ENCODE assay signal across 8 mouse cellular contexts in the genomic region with DNA sequence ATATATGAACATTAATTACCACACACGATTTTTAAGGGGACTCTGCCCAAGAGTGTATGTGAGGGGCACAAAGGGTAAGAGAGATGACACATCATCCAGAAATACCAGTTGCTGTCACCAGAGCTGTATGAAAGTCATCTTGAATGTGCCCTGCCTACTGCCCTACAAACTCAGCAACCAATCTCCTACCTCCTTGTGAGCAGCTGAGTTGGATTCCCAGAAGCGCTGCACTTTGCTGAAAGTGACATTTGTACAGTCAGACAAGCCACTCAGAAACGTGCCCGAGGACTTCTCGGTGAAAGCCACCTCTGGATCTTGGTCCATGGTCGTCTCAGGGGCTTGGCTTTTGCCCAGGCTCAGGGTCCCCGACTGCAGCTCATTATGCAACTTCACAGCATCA. TPM values are rescaled to one million over a fixed set of nuclear protein-coding genes. Genes with fewer than 3 reads are reported as not detected.
DNase-seq lines count a peak whose midpoint lies in the region; ATAC-seq and TF ChIP-seq lines count a peak whose summit lies in the region.

No protein-coding gene starts in this region.

- TF ChIP-seq EP300 in liver, embryonic 14.5 days (IDR thresholded peaks at IDR 0.05; ENCODE audit: low read depth): no peak

- peak overlapping the region; percentile 57; the same call in 1 of the 2 replicates for H3K9ac ChIP-seq in forebrain, embryonic 16.5 days (replicated peaks; ENCODE audit: low read depth, low read length)
- H3K9ac ChIP-seq in liver, embryonic 14.5 days (replicated peaks): peak overlapping the region; percentile 63

- 55% methylated on average over 7 of the region's 7 CpGs for WGBS in forebrain, embryonic 16.5 days
- 17% methylated on average over 7 of the region's 7 CpGs for WGBS in liver, embryonic 14.5 days (ENCODE audit: insufficient replicate concordance)

- H3K4me1 ChIP-seq in forebrain, embryonic 16.5 days (replicated peaks; ENCODE audit: control insufficient read depth, insufficient read depth, low read length): peaks cover 13% of the 10 kb centered on the region
- H3K4me1 ChIP-seq in liver, embryonic 14.5 days (replicated peaks; ENCODE audit: control insufficient read depth in 2 of 2, insufficient read depth in 2 of 2, low read length in 1 of 2): peaks cover 5 to 15% of the 10 kb centered on the region in 2 experiments; a peak in 3 of 4 replicates

- H3K27me3 ChIP-seq in forebrain, embryonic 16.5 days (replicated peaks; ENCODE audit: control insufficient read depth, insufficient read depth, low read length): no peaks in the 10 kb centered on the region
- H3K27me3 ChIP-seq in liver, embryonic 14.5 days (ENCODE audit: control insufficient read depth, insufficient read depth, low read length): no peaks in the 10 kb centered on the region

- DNase-seq in adrenal gland, postnatal 14 days: peak; percentile 22
- DNase-seq in adrenal gland, postnatal 25 days: no peak
- DNase-seq in CD4-positive helper T cell, adult 2 months (ENCODE audit: low read depth, low spot score): peak; percentile 21
- peak in 1 of 3 experiments; percentile 53 for DNase-seq in liver, embryonic 14.5 days (ENCODE audit: low read depth in 3 of 3, low spot score in 3 of 3)
- DNase-seq in layer of hippocampus, postnatal 36 days: no peak
- DNase-seq in layer of hippocampus, postnatal 14 days (ENCODE audit: low spot score in 2 of 2): no peak
- no peak for DNase-seq in thymus, postnatal 14 days

- ATAC-seq in forebrain, embryonic 16.5 days: no peak
- no peak for ATAC-seq in liver, embryonic 14.5 days (ENCODE audit: insufficient read depth)

- no peak for TF ChIP-seq CTCF in liver, embryonic 14.5 days (IDR thresholded peaks at IDR 0.05; ENCODE audit: low read depth)

- peak overlapping the region; percentile 76 for H3K4me3 ChIP-seq in forebrain, embryonic 16.5 days (replicated peaks; ENCODE audit: low read length)
- peak overlapping the region; percentile 83 to 92 for H3K4me3 ChIP-seq in liver, embryonic 14.5 days (ENCODE audit: insufficient read depth in 1 of 2, low read depth in 2 of 2, low read length in 2 of 2)

- no peak overlapping the region for H3K27ac ChIP-seq in forebrain, embryonic 16.5 days (ENCODE audit: low read length)
- H3K27ac ChIP-seq in liver, embryonic 14.5 days: no peak overlapping the region; the same call in 1 of the 2 replicates

- no peaks in the 10 kb centered on the region for H3K9me3 ChIP-seq in forebrain, embryonic 16.5 days (ENCODE audit: control insufficient read depth, low read length)
- H3K9me3 ChIP-seq in liver, embryonic 14.5 days (ENCODE audit: control insufficient read depth, low read length): no peaks in the 10 kb centered on the region

- no peaks in the 10 kb centered on the region; the same call in 1 of the 2 replicates for H3K36me3 ChIP-seq in forebrain, embryonic 16.5 days (ENCODE audit: control insufficient read depth, insufficient read depth)
- peaks cover 2% of the 10 kb centered on the region for H3K36me3 ChIP-seq in liver, embryonic 14.5 days (replicated peaks; ENCODE audit: control insufficient read depth, insufficient read depth, low read depth)

- H3K4me2 ChIP-seq in forebrain, embryonic 16.5 days (ENCODE audit: low read length): peak overlapping the region; percentile 75
- H3K4me2 ChIP-seq in liver, embryonic 14.5 days (ENCODE audit: low read depth): peak overlapping the region; percentile 80

RNA-seq across cellular contexts. Expression of gene Rrp12, which starts 1.0 kb away (rescaled TPM):
- total RNA-seq in adrenal gland, postnatal 14 days (2021): 16.2 and 19.5 TPM in 2 replicates
- 12.3 and 16.9 TPM in 2 replicates for total RNA-seq in adrenal gland, postnatal 25 days (2021)
- polyA plus RNA-seq in forebrain, embryonic 16.5 days (2015; fragmentation: Nextera tagmentation; extraction: Ambion mirVana): 19.5 and 21.0 TPM in 2 replicates
- polyA plus RNA-seq in liver, embryonic 14.5 days (2012; rRNA removed): 4.8 and 6.0 TPM in 2 replicates
- polyA plus RNA-seq in liver, embryonic 14.5 days (2014; fragmentation: Nextera tagmentation; extraction: Ambion mirVana): 5.0 and 7.4 TPM in 2 replicates
- total RNA-seq in layer of hippocampus, postnatal 36 days (2021): 10 to 100 TPM; 34.7 to 35.5 TPM
- total RNA-seq in layer of hippocampus, postnatal 14 days (2021): 10 to 100 TPM; 33.4 to 34.0 TPM

RNA-seq across cellular contexts. Expression of gene Pgam1, which starts 16.8 kb away (rescaled TPM):
- total RNA-seq in adrenal gland, postnatal 14 days (2021): 632 and 654 TPM in 2 replicates
- total RNA-seq in adrenal gland, postnatal 25 days (2021): 708 and 730 TPM in 2 replicates
- polyA plus RNA-seq in forebrain, embryonic 16.5 days (2015; fragmentation: Nextera tagmentation; extraction: Ambion mirVana): 480 and 488 TPM in 2 replicates
- 100.0 and 123 TPM in 2 replicates for polyA plus RNA-seq in liver, embryonic 14.5 days (2012; rRNA removed)
- 172 and 190 TPM in 2 replicates for polyA plus RNA-seq in liver, embryonic 14.5 days (2014; fragmentation: Nextera tagmentation; extraction: Ambion mirVana)
- 100 to 1,000 TPM; 507 to 547 TPM for total RNA-seq in layer of hippocampus, postnatal 36 days (2021)
- total RNA-seq in layer of hippocampus, postnatal 14 days (2021): 100 to 1,000 TPM; 569 to 570 TPM

RNA-seq across cellular contexts. Expression of gene Exosc1, which starts 38.3 kb away (rescaled TPM):
- 23.9 and 25.4 TPM in 2 replicates for total RNA-seq in adrenal gland, postnatal 14 days (2021)
- 24.0 and 30.3 TPM in 2 replicates for total RNA-seq in adrenal gland, postnatal 25 days (2021)
- 71.0 and 72.3 TPM in 2 replicates for polyA plus RNA-seq in forebrain, embryonic 16.5 days (2015; fragmentation: Nextera tagmentation; extraction: Ambion mirVana)
- 17.9 and 20.4 TPM in 2 replicates for polyA plus RNA-seq in liver, embryonic 14.5 days (2012; rRNA removed)
- 38.8 and 40.1 TPM in 2 replicates for polyA plus RNA-seq in liver, embryonic 14.5 days (2014; fragmentation: Nextera tagmentation; extraction: Ambion mirVana)
- 10 to 100 TPM; 27.0 to 29.5 TPM for total RNA-seq in layer of hippocampus, postnatal 36 days (2021)
- 10 to 100 TPM; 26.1 to 26.7 TPM for total RNA-seq in layer of hippocampus, postnatal 14 days (2021)

RNA-seq across cellular contexts. Expression of gene Zdhhc16, which starts 38.3 kb away (rescaled TPM):
- 31.4 and 31.8 TPM in 2 replicates for total RNA-seq in adrenal gland, postnatal 14 days (2021)
- 36.0 and 39.8 TPM in 2 replicates for total RNA-seq in adrenal gland, postnatal 25 days (2021)
- 90.2 and 99.3 TPM in 2 replicates for polyA plus RNA-seq in forebrain, embryonic 16.5 days (2015; fragmentation: Nextera tagmentation; extraction: Ambion mirVana)
- polyA plus RNA-seq in liver, embryonic 14.5 days (2012; rRNA removed): 25.6 and 27.0 TPM in 2 replicates
- 25.9 and 28.5 TPM in 2 replicates for polyA plus RNA-seq in liver, embryonic 14.5 days (2014; fragmentation: Nextera tagmentation; extraction: Ambion mirVana)
- 10 to 100 TPM; 41.9 to 45.0 TPM for total RNA-seq in layer of hippocampus, postnatal 36 days (2021)
- total RNA-seq in layer of hippocampus, postnatal 14 days (2021): 10 to 100 TPM; 53.1 to 56.1 TPM

RNA-seq across cellular contexts. Expression of gene Frat2, which starts 47.0 kb away (rescaled TPM):
- total RNA-seq in adrenal gland, postnatal 14 days (2021): 5.5 and 6.4 TPM in 2 replicates
- total RNA-seq in adrenal gland, postnatal 25 days (2021): 4.0 and 6.6 TPM in 2 replicates
- polyA plus RNA-seq in forebrain, embryonic 16.5 days (2015; fragmentation: Nextera tagmentation; extraction: Ambion mirVana): 10.4 and 12.2 TPM in 2 replicates
- polyA plus RNA-seq in liver, embryonic 14.5 days (2012; rRNA removed): 5.2 and 5.4 TPM in 2 replicates
- 2.9 and 3.4 TPM in 2 replicates for polyA plus RNA-seq in liver, embryonic 14.5 days (2014; fragmentation: Nextera tagmentation; extraction: Ambion mirVana)
- 10 to 100 TPM; 14.0 to 16.4 TPM for total RNA-seq in layer of hippocampus, postnatal 36 days (2021)
- 10 to 100 TPM; 18.2 to 20.9 TPM for total RNA-seq in layer of hippocampus, postnatal 14 days (2021)

Comparison
In these comparisons a context has a peak if more than half of its experiments do, and no peak if none do; other contexts are left out.
1. DNase-seq: peak in adrenal gland, postnatal 14 days (single experiment) and CD4-positive helper T cell, adult 2 months (single experiment); none in adrenal gland, postnatal 25 days (single experiment), layer of hippocampus, postnatal 36 days (0 of 2), layer of hippocampus, postnatal 14 days (0 of 2) and thymus, postnatal 14 days (single experiment).